Mouse (Mus musculus): ENCODE measurements around the gene Tmcc3.

DNA sequence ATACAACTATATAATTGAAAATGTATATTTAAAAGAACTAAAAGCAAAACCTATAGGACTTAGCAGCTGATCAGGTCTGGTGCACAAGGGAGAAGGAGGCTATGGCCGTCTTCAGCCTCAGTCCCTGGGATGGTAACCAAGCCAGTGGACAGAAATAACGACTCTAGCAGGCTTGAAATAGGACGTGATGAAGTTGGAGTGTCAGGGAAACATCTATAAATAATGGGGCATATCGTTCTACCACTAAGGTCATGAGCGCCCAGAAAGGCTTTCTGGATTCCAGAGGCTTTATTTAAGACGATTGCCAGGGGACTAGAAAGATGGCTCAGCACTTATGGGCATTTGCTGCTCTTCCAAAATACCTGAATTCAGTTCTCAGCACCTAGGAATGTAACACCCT is 153.9 kb downstream of the Tmcc3 start:
- TF ChIP-seq POLR2A (IDR thresholded peaks at IDR 0.05; ENCODE audit: low read depth, low read length): no peak
- no peak for TF ChIP-seq CTCF (IDR thresholded peaks at IDR 0.05; ENCODE audit: extremely low read depth, insufficient read depth, insufficient read length, insufficient replicate concordance)
